Mouse (Mus musculus): Measurements from ENCODE around the gene Olfml2a.

Olfml2a gene

GRCm38 (mm10) chr2:39011264-39011663, 79.5 kb downstream of the Olfml2a start:
- no peak for DNase-seq (ENCODE audit: low spot score in 2 of 2)

GRCm38 (mm10) chr2:39011971-39012370, 80.2 kb downstream of the Olfml2a start:
- DNase-seq (ENCODE audit: low spot score in 2 of 2), result no peak

GRCm38 (mm10) chr2:39012768-39013279, 81.0 kb downstream of the Olfml2a start:
- DNase-seq (ENCODE audit: low spot score in 2 of 2), result no peak

Data from frontal cortex, postnatal 14 days (tissue).